Mouse (Mus musculus) hindbrain, embryonic 14.5 days (tissue): Measurements from ENCODE around the gene Adipoq. TPM values are rescaled to one million over a fixed set of nuclear protein-coding genes. Genes with fewer than 3 reads are reported as not detected.
A peak's percentile ranks its signal among the peaks of the same experiment; 100 is the strongest.

Source experiments
- ATAC-seq: fragments of 200-750 bp; cut with Nextera tagmentation; 2 replicates; pipeline ENCODE4 v1.8.0; 2017; ENCODE audit warnings: moderate number of reproducible peaks, mild to moderate bottlenecking, moderate TSS enrichment, moderate library complexity; ENCODE audit not compliant: low FRiP score
- DNase-seq: peaks from one replicate; pipeline ENCODE4 v3.0.0-alpha.2; 2015; ENCODE audit warnings: low spot score
- H3K27ac ChIP-seq: fragments of 300-500 bp; sonication (generic); 2 replicates; pipeline ENCODE4 v1.5.1; 2014; ENCODE audit warnings: mild to moderate bottlenecking, moderate library complexity
- H3K27me3 ChIP-seq: fragments of 300-500 bp; sonication (generic); 2 replicates; pipeline ENCODE4 v1.6.1; 2014; ENCODE audit warnings: mild to moderate bottlenecking, low read length, mixed read lengths; ENCODE audit not compliant: control insufficient read depth, insufficient read depth
- H3K36me3 ChIP-seq: fragments of 300-500 bp; sonication (generic); replicated peaks from 2 replicates; pipeline ENCODE4 v1.6.1; 2014; ENCODE audit not compliant: control insufficient read depth, insufficient read depth
- H3K4me1 ChIP-seq: fragments of 300-500 bp; sonication (generic); replicated peaks from 2 replicates; pipeline ENCODE4 v1.6.1; 2014; ENCODE audit warnings: antibody characterized with exemption, low read length, mixed read lengths; ENCODE audit not compliant: control insufficient read depth, insufficient read depth
- H3K4me2 ChIP-seq: fragments of 300-500 bp; sonication (generic); replicated peaks from 2 replicates; pipeline ENCODE4 v1.6.1; 2014; ENCODE audit warnings: mild to moderate bottlenecking, moderate library complexity
- H3K4me3 ChIP-seq: fragments of 300-500 bp; sonication (generic); replicated peaks from 2 replicates; pipeline ENCODE4 v1.5.1; 2014; ENCODE audit warnings: mild to moderate bottlenecking, low read length
- H3K9ac ChIP-seq: fragments of 300-500 bp; sonication (generic); 2 replicates; pipeline ENCODE4 v1.6.1; 2014
- H3K9me3 ChIP-seq: fragments of 300-500 bp; sonication (generic); 2 replicates; pipeline ENCODE4 v1.6.1; 2016; ENCODE audit warnings: low read length; ENCODE audit not compliant: control insufficient read depth
- WGBS: fragments of 180-500 bp; shearing (Covaris S2); extraction: QIAGEN DNeasy Blood & Tissue Kit; methylation state at CpG from one replicate; pipeline ENCODE4 v1.1.7; 2014; 5-methylcytosine and 5-hydroxymethylcytosine counted together
- polyA plus RNA-seq: library from polyadenylated mRNA; unstranded; fragments of >200 nt; fragmentation: Nextera tagmentation; extraction: Ambion mirVana; gene quantifications from 2 replicates; pipeline ENCODE4 v1.2.1, GENCODE M21; 2014

Gene Adipoq
- polyA plus RNA-seq, 1 experiment from 2014 or later: not detected

- Histone ChIP-seq H3K36me3 (peaks cover 4% of the 10 kb centered on the region; the same call in 1 of the 2 replicates), H3K4me2 (peak within 1 kb of the TSS; percentile 93), H3K9ac (peak within 1 kb of the TSS; percentile 94), H3K4me1 (peaks cover 16% of the 10 kb centered on the region), H3K9me3 (no peaks in the 10 kb centered on the region), H3K4me3 (peak within 1 kb of the TSS; percentile 87), H3K27ac (peak within 1 kb of the TSS; percentile 98), H3K27me3 (no peaks in the 10 kb centered on the region)
- DNase-seq: peak; percentile 96
- WGBS: under 1% methylated on average over 51 of the region's 51 CpGs
- peak; percentile 93 for ATAC-seq
These were observed 18.5 kb upstream of the Adipoq start, which contains the start of gene Rfc4 for GRCm38 (mm10) chr16:23127673-23128375. Gene Rfc4 (minus strand): TSS chr16:23127737.

- H3K4me2 ChIP-seq: no peak overlapping the region
- H3K27me3 ChIP-seq: no peaks in the 10 kb centered on the region
- no peaks in the 10 kb centered on the region for H3K36me3 ChIP-seq
- no peak for DNase-seq
- H3K9ac ChIP-seq: no peak overlapping the region
- H3K9me3 ChIP-seq: no peaks in the 10 kb centered on the region
- peaks cover 16% of the 10 kb centered on the region for H3K4me1 ChIP-seq
- WGBS: 94% methylated on average over 3 of the region's 3 CpGs
- H3K4me3 ChIP-seq: no peak overlapping the region
- no peak for ATAC-seq
- no peak overlapping the region for H3K27ac ChIP-seq
These were observed 16.0 kb upstream of the Adipoq start for GRCm38 (mm10) chr16:23130303-23130702.

- DNase-seq (no peak), ATAC-seq (no peak)
- Histone ChIP-seq H3K27me3 (no peaks in the 10 kb centered on the region), H3K36me3 (no peaks in the 10 kb centered on the region), H3K27ac (no peak overlapping the region), H3K4me1 (peaks cover 7% of the 10 kb centered on the region), H3K9ac (no peak overlapping the region), H3K4me2 (no peak overlapping the region), H3K9me3 (no peaks in the 10 kb centered on the region), H3K4me3 (no peak overlapping the region)
- whole genome bisulfite sequencing: 90% methylated on average over 1 of the region's 1 CpGs
These were observed 14.0 kb upstream of the Adipoq start for GRCm38 (mm10) chr16:23132336-23132735.

DNA sequence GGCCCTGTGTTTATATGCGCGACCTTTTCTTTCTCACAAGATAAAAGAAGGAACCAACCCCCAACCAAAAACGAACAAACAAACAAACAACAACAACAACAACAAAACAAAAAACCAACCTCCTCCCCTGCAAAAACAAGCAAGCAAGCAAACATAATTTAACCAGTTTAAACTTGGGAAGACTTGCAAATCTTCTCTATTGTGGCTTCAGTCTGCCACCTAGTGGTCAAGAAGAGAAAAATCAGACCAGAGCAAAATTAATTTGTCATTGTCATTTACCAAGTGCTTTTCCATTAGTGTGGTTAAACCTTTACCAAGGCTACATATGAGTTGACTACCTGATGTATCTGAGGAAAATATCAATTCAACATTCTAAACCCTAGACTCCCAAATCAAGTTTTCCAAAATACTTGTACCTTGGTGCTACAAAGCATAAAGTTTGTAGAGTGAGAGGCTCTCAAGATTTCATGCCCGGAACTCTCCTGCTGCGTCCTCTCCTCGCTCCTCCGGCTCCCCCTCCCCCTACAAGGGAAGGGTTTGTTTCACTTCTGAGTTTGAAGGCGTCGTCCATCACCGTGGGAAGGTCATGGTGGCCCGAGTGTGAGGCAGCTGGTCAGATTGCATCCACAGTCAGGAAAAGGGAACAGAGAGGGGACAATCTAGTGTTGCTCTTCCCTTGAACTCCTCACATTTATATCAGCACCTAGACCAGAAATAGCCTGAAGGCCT is 10.8 kb upstream of the Adipoq start:
- Histone ChIP-seq H3K27me3 (no peaks in the 10 kb centered on the region), H3K36me3 (no peaks in the 10 kb centered on the region), H3K4me2 (no peak overlapping the region), H3K4me1 (no peaks in the 10 kb centered on the region), H3K27ac (no peak overlapping the region), H3K4me3 (no peak overlapping the region), H3K9ac (no peak overlapping the region), H3K9me3 (no peaks in the 10 kb centered on the region)
- ATAC-seq (no peak), DNase-seq (peak; percentile 79)
- 21% methylated on average over 11 of the region's 11 CpGs for WGBS

DNA sequence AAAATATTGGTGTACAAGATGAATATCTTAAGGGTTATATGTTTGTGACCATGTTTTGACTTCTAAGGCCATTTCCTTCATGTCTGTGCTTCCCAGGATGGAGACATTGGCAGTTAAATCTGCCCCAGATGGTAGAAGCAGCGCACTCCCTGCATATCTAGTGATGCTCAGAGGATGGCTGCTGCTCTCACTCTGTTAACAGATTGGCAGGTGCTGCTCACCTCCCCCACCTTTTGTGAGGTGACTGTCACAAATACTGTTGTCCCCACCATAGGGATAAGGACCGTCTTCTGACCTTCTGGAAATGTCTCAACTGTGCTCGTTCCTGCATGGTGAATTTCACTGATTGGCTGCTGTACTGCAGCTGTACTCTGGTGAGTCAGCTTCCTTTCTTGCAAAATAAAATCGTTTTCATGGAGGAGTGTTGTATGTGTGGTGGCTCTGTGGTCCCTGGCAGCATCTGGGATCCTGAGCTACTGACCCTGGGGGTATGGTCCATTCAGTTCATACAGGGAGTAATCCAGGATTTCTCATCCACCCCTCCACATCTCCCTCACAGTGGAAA is 9.8 kb upstream of the Adipoq start:
- Histone ChIP-seq H3K4me3 (no peak overlapping the region), H3K9ac (no peak overlapping the region), H3K27ac (no peak overlapping the region), H3K9me3 (no peaks in the 10 kb centered on the region), H3K27me3 (no peaks in the 10 kb centered on the region), H3K4me2 (no peak overlapping the region), H3K36me3 (no peaks in the 10 kb centered on the region), H3K4me1 (no peaks in the 10 kb centered on the region)
- ATAC-seq (no peak), DNase-seq (no peak)
- WGBS: 73% methylated on average over 4 of the region's 4 CpGs

DNA sequence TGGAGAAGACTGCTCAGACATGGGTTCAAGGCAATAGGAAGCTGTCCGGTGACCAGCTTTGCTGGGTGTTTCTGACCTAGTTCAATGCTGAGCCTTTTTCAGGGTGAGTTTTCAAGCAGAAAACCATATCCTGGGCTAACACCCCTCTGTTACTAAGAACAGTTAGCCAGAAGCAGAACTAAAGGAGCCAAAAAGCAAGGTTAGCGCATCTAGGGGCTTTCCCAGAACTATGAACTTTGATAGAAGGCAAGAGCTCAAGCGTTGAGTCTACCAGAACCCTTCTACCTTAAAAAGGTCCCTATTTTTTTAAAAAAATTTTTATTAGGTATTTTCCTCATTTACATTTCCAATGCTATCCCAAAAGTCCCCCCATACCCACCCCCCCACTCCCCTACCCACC is 5.4 kb upstream of the Adipoq start:
- Histone ChIP-seq H3K4me1 (no peaks in the 10 kb centered on the region), H3K9ac (no peak overlapping the region), H3K4me3 (no peak overlapping the region), H3K4me2 (no peak overlapping the region), H3K27ac (no peak overlapping the region), H3K27me3 (no peaks in the 10 kb centered on the region), H3K9me3 (no peaks in the 10 kb centered on the region), H3K36me3 (no peaks in the 10 kb centered on the region)
- no peak for DNase-seq
- 95% methylated on average over 3 of the region's 3 CpGs for WGBS
- ATAC-seq: no peak

GRCm38 (mm10) chr16:23144326-23144725 is 2.0 kb upstream of the Adipoq start:
- Histone ChIP-seq H3K36me3 (no peaks in the 10 kb centered on the region), H3K4me3 (no peak overlapping the region), H3K9ac (no peak overlapping the region), H3K27me3 (no peaks in the 10 kb centered on the region), H3K9me3 (no peaks in the 10 kb centered on the region), H3K4me2 (no peak overlapping the region), H3K27ac (no peak overlapping the region), H3K4me1 (no peaks in the 10 kb centered on the region)
- ATAC-seq: no peak
- DNase-seq: no peak
- WGBS: 84% methylated on average over 7 of the region's 7 CpGs

GRCm38 (mm10) chr16:23145211-23145610 is 1.1 kb upstream of the Adipoq start:
- Histone ChIP-seq H3K9me3 (no peaks in the 10 kb centered on the region), H3K27me3 (no peaks in the 10 kb centered on the region), H3K36me3 (no peaks in the 10 kb centered on the region), H3K4me1 (no peaks in the 10 kb centered on the region), H3K27ac (no peak overlapping the region), H3K4me2 (no peak overlapping the region), H3K9ac (no peak overlapping the region), H3K4me3 (no peak overlapping the region)
- whole genome bisulfite sequencing: 77% methylated on average over 5 of the region's 5 CpGs
- no peak for ATAC-seq
- DNase-seq: no peak

DNA sequence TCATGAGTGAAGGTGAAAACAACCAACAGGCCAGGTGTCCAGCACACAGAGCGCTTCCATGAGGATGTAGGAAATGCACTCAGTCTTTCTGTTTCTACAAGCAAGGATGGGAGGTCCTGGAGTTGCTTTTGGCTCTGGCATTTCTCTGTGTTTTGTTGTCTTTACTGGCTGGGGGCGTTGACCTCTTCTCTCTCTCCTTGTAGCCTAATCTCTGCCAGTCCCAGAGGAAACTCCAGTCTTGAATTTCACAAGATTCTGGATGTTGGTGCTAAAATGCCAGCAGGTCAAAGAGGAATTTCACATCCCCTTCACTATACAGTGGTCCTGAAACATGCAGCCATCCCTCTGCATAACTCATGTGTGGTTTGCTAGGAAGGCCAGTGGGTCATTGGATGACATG is 2.6 kb downstream of the Adipoq start:
- ATAC-seq: no peak
- H3K4me1 ChIP-seq: no peaks in the 10 kb centered on the region
- H3K27me3 ChIP-seq: no peaks in the 10 kb centered on the region
- H3K4me3 ChIP-seq: no peak overlapping the region
- no peaks in the 10 kb centered on the region for H3K9me3 ChIP-seq
- H3K4me2 ChIP-seq: no peak overlapping the region
- H3K36me3 ChIP-seq: no peaks in the 10 kb centered on the region
- WGBS: 83% methylated on average over 2 of the region's 2 CpGs
- DNase-seq: no peak
- no peak overlapping the region for H3K9ac ChIP-seq
- no peak overlapping the region for H3K27ac ChIP-seq
